Mouse (Mus musculus) olfactory bulb, adult 2 months (tissue): ENCODE measurements around the gene Timmdc1. TPM values are rescaled to one million over a fixed set of nuclear protein-coding genes. Genes with fewer than 3 reads are reported as not detected.
"Not testable (repeated sequence)": the region's sequence is repeated elsewhere in the genome, so short reads cannot be mapped to it uniquely, and the experiment has no call there.

Experiments
- H3K27ac ChIP-seq: fragments of 200-500 bp; 2 replicates; pipeline ENCODE4 v1.5.1; 2012; ENCODE audit warnings: low read depth, low read length; ENCODE audit not compliant: insufficient read depth
- H3K4me1 ChIP-seq: fragments of 200-500 bp; 2 replicates; pipeline ENCODE4 v1.6.1; 2012; ENCODE audit warnings: low read length; ENCODE audit not compliant: control insufficient read depth, insufficient read depth
- H3K4me3 ChIP-seq: fragments of 200-500 bp; 2 replicates; pipeline ENCODE4 v1.5.1; 2012; ENCODE audit warnings: mild to moderate bottlenecking, low read depth, low read length, moderate library complexity; ENCODE audit not compliant: insufficient read depth
- CTCF ChIP-seq: fragments of 200-500 bp; IDR thresholded peaks from 2 replicates; pipeline ENCODE4 v1.5.1; 2012; ENCODE audit warnings: low read depth, mild to moderate bottlenecking, low read length, moderate library complexity; ENCODE audit not compliant: insufficient read depth
- POLR2A ChIP-seq: fragments of 200-500 bp; IDR thresholded peaks from 2 replicates; pipeline ENCODE4 v1.6.1; 2012; ENCODE audit warnings: mild to moderate bottlenecking, low read depth, low read length, moderate library complexity; ENCODE audit not compliant: insufficient read depth
- WGBS: fragments of 180-500 bp; shearing (Covaris S2); methylation state at CpG from one replicate; pipeline ENCODE4 v1.1.7; 2018; 5-methylcytosine and 5-hydroxymethylcytosine counted together
- polyA plus RNA-seq: library from polyadenylated mRNA; stranded (reverse); fragments of >200 nt; gene quantifications from 2 replicates; pipeline ENCODE4 v1.2.4, GENCODE M21; 2012; ENCODE audit warnings: low replicate concordance; ENCODE audit not compliant: missing spikeins, insufficient read depth, insufficient read length

The Timmdc1 gene
- polyA plus RNA-seq, 1 experiment = not detected

DNA sequence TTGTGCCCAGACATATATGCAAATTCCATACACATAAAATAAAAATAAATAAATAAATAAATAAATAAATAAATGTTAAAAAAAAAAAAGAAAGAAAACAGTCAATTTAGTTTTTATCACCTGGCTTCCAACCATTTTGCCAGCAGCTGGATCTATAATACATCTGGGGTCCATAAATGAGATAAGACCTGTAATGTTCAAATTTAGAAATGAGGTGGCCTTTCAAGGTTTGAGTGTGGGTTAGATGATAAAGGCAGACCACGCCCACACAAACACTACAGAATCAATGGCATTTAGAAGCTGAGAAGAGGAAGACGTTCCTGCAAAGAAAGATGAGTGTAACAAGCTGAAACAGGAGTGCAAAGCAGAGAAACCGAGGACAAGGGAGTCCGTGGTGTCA, 41.1 kb downstream of the Timmdc1 start:
- Histone ChIP-seq H3K4me3 (no peak overlapping the region), H3K27ac (no peak overlapping the region), H3K4me1 (peaks cover 15% of the 10 kb centered on the region)
- no peak for TF ChIP-seq CTCF
- TF ChIP-seq POLR2A = no peak
- 88% methylated on average over 4 of the region's 4 CpGs for WGBS

GRCm38 (mm10) chr16:38478296-38478695, 44.2 kb downstream of the Timmdc1 start:
- TF ChIP-seq POLR2A (no peak), CTCF (no peak)
- WGBS = 90% methylated on average over 3 of the region's 3 CpGs

GRCm38 (mm10) chr16:38477241-38477608, 45.2 kb downstream of the Timmdc1 start:
- 62% methylated on average over 14 of the region's 14 CpGs for WGBS
- H3K4me3 ChIP-seq = peak overlapping the region; percentile 47
- not testable (repeated sequence) for H3K27ac ChIP-seq, H3K4me1 ChIP-seq

More at GRCm38 (mm10) chr16:38478296-38478695, 44.2 kb downstream of the Timmdc1 start:
- Histone ChIP-seq H3K4me3 (no peak overlapping the region), H3K27ac (no peak overlapping the region), H3K4me1 (peaks cover 11% of the 10 kb centered on the region)

DNA sequence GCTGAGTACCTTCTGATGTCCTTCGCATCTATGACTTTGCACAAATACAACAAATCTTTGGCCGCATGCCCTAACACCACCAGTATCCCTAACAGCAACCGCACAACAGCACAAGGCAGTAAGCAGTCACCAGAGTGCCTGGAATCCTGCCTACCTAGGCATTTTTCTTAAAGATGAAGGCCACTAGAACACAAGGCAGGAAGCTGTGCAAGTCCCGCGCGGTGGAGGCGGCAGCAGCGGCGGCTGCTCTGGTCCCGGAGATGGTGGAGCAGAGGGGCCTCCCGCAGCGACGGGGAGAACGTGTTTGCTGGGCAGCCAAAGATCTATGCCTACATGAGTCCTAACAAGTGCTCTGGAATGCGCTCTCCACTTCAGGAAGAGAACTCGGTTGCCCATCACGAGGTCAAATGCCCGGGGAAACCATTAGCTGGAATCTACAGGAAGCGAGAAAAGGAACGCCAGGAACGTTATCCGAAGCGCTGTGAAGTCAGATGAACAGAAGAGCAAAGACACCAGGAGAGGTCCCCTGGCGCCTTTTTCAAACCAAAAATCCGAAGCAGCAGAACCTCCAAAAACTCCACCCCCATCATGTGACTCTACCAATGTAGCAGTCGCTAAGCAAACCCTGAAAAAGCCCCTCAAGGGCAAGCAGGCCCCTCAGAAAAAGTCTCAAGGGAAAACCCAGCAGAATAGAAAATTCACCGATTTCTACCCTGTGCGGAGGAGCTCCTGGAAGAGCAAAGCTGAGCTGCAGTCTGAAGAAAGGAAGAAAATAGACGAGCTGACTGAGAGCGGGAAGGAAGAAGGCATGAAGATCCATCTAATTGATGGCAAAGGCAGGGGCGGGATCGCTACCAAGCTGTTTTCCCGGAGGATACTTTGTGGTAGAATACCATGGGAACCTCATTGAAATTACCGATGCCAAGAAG, 45.9 kb downstream of the Timmdc1 start:
- H3K4me1 ChIP-seq = peaks cover 8% of the 10 kb centered on the region
- WGBS = 6% methylated on average over 34 of the region's 34 CpGs
- H3K4me3 ChIP-seq = peak overlapping the region; percentile 47
- 0 out of 2 replicates have a peak overlapping the region, but pooled peaks have one; percentile 31 for H3K27ac ChIP-seq
- no peak for TF ChIP-seq CTCF
- no peak for TF ChIP-seq POLR2A

- peaks cover 8% of the 10 kb centered on the region for H3K4me1 ChIP-seq
- no peak overlapping the region for H3K4me3 ChIP-seq
- TF ChIP-seq CTCF (no peak), POLR2A (no peak)
- H3K27ac ChIP-seq = no peak overlapping the region
- 71% methylated on average over 4 of the region's 4 CpGs for WGBS
Observed at GRCm38 (mm10) chr16:38475681-38476311, 46.7 kb downstream of the Timmdc1 start.

DNA sequence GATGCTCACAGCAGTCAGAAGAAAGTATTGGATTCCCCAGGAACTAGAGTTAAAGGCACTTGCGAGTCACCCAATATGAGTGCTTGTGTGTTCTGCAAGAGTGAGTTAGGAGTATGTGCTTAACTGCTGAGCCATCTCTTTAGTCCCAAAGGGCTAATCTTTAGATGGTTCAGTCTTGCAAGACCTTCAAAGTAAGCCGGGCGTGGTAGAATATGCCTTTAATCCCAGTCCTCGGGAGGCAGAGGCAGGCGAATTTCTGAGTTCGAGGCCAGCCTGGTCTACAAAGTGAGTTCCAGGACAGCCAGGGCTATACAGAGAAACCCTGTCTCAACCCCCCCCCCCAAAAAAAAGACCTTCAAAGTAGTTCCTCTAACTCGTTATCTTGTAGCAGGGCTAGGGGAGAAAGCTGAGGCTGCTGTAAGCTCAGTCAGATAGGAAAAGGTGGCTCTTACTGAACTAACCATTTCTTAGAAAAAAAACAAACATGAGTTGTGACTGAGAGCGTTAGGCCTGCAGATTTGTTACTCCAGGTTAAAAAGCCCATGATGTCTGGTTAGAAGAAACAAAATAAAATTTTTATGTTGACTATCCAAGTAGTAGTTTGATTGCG, 47.7 kb downstream of the Timmdc1 start:
- peaks cover 8% of the 10 kb centered on the region for H3K4me1 ChIP-seq
- 95% methylated on average over 9 of the region's 9 CpGs for WGBS
- no peak overlapping the region for H3K27ac ChIP-seq
- TF ChIP-seq CTCF = no peak
- TF ChIP-seq POLR2A = no peak
- no peak overlapping the region for H3K4me3 ChIP-seq

DNA sequence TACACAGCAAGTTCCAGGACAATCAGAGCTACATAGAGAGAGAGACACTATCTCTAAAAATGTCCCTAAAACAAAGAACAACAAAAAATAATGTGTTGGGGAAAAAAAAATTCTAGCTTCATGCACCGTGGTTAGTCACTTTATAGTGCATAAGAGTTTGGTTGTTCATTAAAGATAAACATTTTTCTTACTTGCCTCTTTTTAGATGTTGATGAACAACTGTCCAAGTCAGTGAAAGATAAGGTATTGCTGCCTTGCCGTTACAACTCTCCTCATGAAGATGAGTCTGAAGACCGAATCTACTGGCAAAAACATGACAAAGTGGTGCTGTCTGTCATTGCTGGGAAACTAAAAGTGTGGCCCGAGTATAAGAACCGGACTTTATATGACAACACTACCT, 48.8 kb downstream of the Timmdc1 start:
- TF ChIP-seq CTCF (no peak), POLR2A (no peak)
- Histone ChIP-seq H3K27ac (no peak overlapping the region), H3K4me1 (peaks cover 8% of the 10 kb centered on the region), H3K4me3 (no peak overlapping the region)
- 93% methylated on average over 5 of the region's 5 CpGs for WGBS

DNA sequence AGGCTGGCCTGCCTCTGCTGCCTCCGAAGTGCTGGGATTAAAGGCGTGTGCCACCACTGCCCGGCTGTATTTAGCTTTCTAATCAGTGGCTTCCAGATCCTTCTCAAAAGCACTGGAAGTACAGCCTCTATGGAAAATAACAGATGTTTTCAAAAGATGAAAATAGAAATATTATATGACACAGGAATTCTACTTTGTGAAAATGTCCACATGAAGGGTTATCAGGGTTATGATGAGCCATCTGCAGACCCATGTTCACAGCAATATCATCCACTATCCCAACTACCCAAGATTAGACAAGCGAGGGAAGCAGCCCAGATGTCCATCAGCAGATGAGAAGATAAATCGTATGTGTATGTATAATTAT, 50.0 kb downstream of the Timmdc1 start:
- Histone ChIP-seq H3K4me1 (peaks cover 8% of the 10 kb centered on the region), H3K27ac (no peak overlapping the region), H3K4me3 (no peak overlapping the region)
- WGBS = 92% methylated on average over 5 of the region's 5 CpGs
- TF ChIP-seq POLR2A = no peak
- no peak for TF ChIP-seq CTCF

DNA sequence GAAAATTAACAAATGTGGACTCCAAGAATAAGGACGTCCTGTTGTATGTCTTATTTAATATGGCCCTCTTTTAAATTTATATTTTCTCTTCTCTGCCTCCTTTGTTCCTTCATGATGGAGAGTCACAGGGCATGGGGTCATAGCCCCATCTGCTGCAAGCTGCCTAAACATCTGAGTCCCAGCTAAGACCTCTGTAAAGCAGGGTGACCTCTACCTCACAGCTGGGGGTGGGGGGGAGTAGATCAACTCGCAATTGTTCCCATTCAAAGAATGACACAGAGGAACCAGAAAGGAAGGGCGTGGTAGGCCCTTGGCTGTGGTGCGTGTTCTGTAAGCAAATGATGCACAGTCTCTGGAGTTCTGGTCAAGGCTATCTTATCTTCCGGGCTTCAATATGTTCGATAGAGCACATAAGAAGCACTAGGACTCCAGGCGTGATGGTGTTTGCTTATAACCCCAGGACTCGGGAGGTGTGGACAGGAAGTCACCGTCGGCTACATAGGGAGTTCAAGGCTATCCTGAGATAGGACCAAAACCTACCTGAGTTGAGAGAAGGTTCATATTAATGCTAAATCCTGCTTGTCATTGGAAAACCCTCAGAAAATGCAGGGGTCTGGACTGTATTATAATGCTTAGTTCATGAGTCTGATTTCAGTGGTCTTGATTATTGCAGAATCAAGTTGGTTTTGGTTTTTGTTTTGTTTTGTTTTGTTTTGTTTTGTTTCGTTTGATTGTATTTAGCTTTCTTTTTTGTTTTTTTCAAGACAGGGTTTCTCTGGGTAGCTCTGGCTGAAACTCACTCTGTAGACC, 50.6 kb downstream of the Timmdc1 start:
- WGBS = 89% methylated on average over 11 of the region's 11 CpGs
- TF ChIP-seq CTCF = no peak
- peaks cover 4% of the 10 kb centered on the region for H3K4me1 ChIP-seq
- no peak overlapping the region for H3K4me3 ChIP-seq
- no peak overlapping the region for H3K27ac ChIP-seq
